ENCODE assay signal across 11 mouse cellular contexts in genomic region chr12:12590753-12591291, GRCm38 (mm10).
DNase-seq lines count a peak whose midpoint lies in the region; ATAC-seq lines count a peak whose summit lies in the region.
"Had no signal": no experiment of that assay in that cellular context is flagged by ENCODE, and none has a peak within 500 bp of the region (broad histone marks: within the 10 kb centered on the region; RNA-seq: fewer than 3 reads in every experiment).

No protein-coding gene starts in this region.

- peak; percentile 35 to 59 for DNase-seq in layer of hippocampus, adult 18-20 months (ENCODE audit: low spot score in 2 of 2)
- no peak for DNase-seq in layer of hippocampus, postnatal 25 days (ENCODE audit: extremely low spot score in 1 of 2, low spot score in 1 of 2)
- DNase-seq in left cerebral cortex, adult 8-10 months (ENCODE audit: low spot score in 2 of 2): peak; percentile 9 to 14
- peak; percentile 94 for DNase-seq in retina, postnatal 1 day
- DNase-seq in liver, embryonic 11.5 days (ENCODE audit: low spot score): no peak
- DNase-seq in cerebellum, postnatal 14 days: no peak
- DNase-seq in B cell, adult 2 months: no peak
- DNase-seq: cerebellum, adult 18-20 months; heart, postnatal 4 days had no signal

- WGBS in forebrain, embryonic 15.5 days: 21% methylated on average over 8 of the region's 8 CpGs
- 79% methylated on average over 8 of the region's 8 CpGs for WGBS in liver, embryonic 11.5 days

- peak; percentile 95 for ATAC-seq in forebrain, embryonic 15.5 days (replicated peaks)
- no peak for ATAC-seq in liver, embryonic 11.5 days (replicated peaks; ENCODE audit: low FRiP score)

- H3K4me3 ChIP-seq in forebrain, embryonic 15.5 days: no peak overlapping the region
- no peak overlapping the region for H3K4me3 ChIP-seq in liver, embryonic 11.5 days (ENCODE audit: low read depth, low read length)
- H3K4me3 ChIP-seq: limb, embryonic 13.5 days had no signal

- H3K4me1 ChIP-seq in forebrain, embryonic 15.5 days: peaks cover 7% of the 10 kb centered on the region
- no peaks in the 10 kb centered on the region for H3K4me1 ChIP-seq in liver, embryonic 11.5 days (replicated peaks; ENCODE audit: control insufficient read depth, insufficient read depth, low read length)

- H3K9me3 ChIP-seq in forebrain, embryonic 15.5 days: no peaks in the 10 kb centered on the region
- no peaks in the 10 kb centered on the region for H3K9me3 ChIP-seq in liver, embryonic 11.5 days (ENCODE audit: control insufficient read depth, low read length)
- H3K9me3 ChIP-seq: limb, embryonic 13.5 days had no signal

- H3K9ac ChIP-seq in forebrain, embryonic 15.5 days (replicated peaks): no peak overlapping the region
- no peak overlapping the region for H3K9ac ChIP-seq in liver, embryonic 11.5 days (ENCODE audit: low read depth, low read length)
- H3K9ac ChIP-seq: limb, embryonic 13.5 days had no signal

- no peaks in the 10 kb centered on the region for H3K27me3 ChIP-seq in forebrain, embryonic 15.5 days
- no peaks in the 10 kb centered on the region for H3K27me3 ChIP-seq in liver, embryonic 11.5 days (replicated peaks; ENCODE audit: control insufficient read depth, insufficient read depth, low read length)
- H3K27me3 ChIP-seq: limb, embryonic 13.5 days had no signal

- peak overlapping the region; percentile 73 for H3K27ac ChIP-seq in forebrain, embryonic 15.5 days (replicated peaks)
- no peak overlapping the region for H3K27ac ChIP-seq in liver, embryonic 11.5 days (ENCODE audit: low read depth, low read length)
- H3K27ac ChIP-seq: limb, embryonic 13.5 days had no signal

- no peaks in the 10 kb centered on the region for H3K36me3 ChIP-seq in forebrain, embryonic 15.5 days
- no peaks in the 10 kb centered on the region for H3K36me3 ChIP-seq in liver, embryonic 11.5 days (ENCODE audit: control insufficient read depth, insufficient read depth, low read length)
- H3K36me3 ChIP-seq: limb, embryonic 13.5 days had no signal

- H3K4me2 ChIP-seq in forebrain, embryonic 15.5 days (replicated peaks): no peak overlapping the region
- H3K4me2 ChIP-seq in liver, embryonic 11.5 days: no peak overlapping the region
- H3K4me2 ChIP-seq: limb, embryonic 13.5 days had no signal

Comparison
In these comparisons a context has a peak if more than half of its experiments do, and no peak if none do; other contexts are left out.
1. DNase-seq: peak in layer of hippocampus, adult 18-20 months (2 of 2), left cerebral cortex, adult 8-10 months (2 of 2) and retina, postnatal 1 day (single experiment); none in layer of hippocampus, postnatal 25 days (0 of 2), liver, embryonic 11.5 days (single experiment), cerebellum, postnatal 14 days (0 of 2) and B cell, adult 2 months (0 of 2).